Mouse (Mus musculus) c-Kit-positive CD71-positive TER-119-positive erythroid progenitor cells, embryonic 14.5 days (primary cell): ENCODE measurements around the gene Rgs3.

Source experiments
- DNase-seq: peaks from one replicate; pipeline ENCODE4 v3.0.0-alpha.2; 2013; ENCODE audit warnings: low spot score

Gene Rgs3

DNA sequence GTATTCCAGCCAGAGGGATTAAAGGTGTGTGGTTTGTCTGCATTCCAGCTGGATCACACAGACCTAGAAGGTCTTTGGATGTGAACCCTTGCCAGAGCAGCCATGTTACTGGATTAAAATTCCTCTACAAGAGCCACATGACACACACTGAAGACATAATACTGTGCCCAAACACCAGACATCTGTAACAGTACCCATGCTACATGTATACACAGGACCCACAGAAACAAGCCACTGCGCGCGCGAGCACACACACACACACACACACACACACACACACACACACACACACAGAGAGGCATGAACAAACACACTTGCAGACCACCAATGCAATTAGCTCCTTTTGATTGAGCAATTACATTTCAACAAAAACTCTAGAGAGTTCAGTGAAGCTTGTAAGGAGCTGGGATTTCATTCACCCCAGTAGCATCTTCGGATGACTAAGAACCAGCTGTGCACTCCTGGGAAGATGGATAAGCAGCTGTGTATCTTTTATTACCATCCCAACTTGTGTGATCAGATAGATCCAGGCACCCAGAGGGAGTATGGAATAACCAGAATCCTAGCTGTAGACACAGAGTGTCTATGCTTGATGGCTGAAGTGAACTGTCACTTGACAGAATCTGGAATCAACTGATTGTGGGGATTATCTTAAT lies 166.8 kb downstream of the Rgs3 start:
- no peak for DNase-seq

DNA sequence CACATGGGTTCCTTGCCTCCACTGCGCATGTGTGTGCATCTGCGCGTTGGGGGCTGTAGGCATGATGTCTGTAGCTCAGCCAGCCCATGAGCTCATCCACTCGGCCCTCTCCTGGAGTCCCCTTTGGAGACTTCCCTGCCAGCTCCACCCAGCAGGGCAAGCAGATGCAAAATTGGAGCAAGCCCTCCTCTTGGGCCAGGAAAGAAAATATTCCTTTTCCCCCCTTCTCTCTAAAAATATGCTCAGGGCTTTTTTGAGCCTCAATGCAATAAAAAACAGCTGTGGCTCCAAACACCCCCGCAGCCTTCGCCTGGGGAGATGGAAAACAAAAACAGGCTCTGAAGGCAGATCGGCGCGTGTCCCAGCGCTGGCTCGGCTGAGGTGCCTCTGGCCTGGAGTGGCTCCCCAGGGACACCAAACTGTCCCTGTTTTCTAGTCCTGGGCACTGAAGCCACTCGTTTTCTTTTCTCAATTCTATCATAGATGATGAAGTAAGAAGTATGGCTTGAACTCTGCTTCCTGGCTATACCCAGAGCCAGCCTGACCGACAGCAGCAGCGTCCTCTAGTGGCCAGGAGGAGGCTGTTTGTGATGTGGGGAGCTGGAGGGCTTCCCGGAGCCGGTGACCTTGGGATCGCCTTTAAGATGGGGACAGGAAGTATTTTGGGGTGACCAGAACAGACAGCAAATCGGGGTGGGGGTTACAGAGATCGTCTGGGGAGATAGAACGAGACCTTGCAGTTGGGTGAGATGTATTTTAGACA lies 168.1 kb downstream of the Rgs3 start:
- DNase-seq, result no peak

DNA sequence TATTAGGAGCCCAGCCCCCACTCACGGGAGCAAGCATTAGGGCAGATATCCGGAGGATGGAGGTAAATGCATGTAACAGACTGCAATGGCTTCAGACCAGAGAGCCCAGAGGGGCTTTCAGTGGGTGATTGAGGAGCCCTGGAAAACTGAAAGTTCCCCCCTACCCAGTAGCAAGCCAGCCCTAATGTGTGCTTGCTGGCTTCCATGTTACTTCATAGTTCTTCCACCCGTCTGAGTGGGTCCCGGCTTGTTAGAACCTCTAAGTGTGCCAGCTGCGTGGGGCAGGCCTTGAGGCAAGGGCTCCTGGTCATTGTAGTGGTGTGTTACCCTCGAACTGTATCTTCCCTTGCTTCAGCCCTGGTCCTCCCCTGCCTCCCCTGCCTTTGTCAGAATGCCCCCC lies 168.8 kb downstream of the Rgs3 start:
- no peak for DNase-seq

DNA sequence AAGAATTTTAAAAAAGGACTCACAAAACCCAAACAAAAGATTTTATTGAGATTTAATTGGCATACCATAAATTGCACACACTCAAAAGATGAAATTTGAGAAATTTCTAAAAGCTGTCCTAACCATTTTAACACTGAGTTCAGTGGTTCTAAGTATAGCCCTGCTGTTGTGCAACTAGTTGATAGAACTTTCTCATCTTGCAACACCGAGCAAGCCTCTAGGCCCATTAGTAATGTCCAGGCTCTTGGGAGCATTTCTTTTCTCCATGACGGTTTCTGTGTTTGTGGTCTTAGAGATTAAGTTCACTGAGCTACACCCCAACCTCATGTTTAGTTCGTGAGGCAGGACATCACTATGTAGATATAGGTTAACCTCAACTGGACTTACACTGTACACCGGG lies 169.5 kb downstream of the Rgs3 start:
- no peak for DNase-seq

DNA sequence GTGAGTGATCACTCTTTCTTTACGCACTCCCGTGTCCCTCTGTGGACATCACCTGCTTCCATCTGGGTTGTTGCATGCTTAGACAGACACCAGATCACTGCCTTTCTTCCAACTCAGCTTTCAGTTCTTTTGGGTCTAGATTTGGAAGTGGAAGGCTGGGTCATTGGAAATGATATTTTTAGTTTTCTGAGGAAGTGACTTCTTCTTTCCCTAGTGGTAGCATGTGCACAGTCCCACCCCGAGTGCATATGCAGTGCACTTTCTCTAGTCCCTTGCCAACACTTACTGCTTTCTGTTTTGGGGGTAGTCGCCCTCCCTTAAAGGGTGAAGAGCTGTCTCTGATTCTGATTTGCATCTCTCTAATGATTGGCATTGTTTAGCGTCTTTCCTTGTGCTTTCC lies 170.3 kb downstream of the Rgs3 start:
- no peak for DNase-seq

DNA sequence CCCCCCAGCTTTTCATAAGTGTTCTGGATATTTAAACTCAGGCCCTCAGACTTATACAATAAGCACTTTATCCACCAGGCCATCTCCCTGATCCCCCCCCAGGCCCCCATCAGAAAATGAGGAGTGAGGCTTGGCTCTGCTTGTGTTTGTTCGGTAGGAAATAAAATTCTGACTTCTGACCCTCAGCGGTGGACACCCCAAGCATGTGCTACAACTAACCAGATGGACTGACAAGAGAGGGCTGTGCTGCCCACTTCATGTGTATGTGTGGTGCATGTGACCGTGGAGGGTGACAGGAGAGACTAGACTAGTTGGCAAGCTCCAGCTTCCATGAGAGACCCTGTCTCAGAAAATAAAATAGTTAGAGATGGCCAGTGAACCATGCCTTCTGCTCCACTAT lies 171.2 kb downstream of the Rgs3 start:
- DNase-seq, result no peak

DNA sequence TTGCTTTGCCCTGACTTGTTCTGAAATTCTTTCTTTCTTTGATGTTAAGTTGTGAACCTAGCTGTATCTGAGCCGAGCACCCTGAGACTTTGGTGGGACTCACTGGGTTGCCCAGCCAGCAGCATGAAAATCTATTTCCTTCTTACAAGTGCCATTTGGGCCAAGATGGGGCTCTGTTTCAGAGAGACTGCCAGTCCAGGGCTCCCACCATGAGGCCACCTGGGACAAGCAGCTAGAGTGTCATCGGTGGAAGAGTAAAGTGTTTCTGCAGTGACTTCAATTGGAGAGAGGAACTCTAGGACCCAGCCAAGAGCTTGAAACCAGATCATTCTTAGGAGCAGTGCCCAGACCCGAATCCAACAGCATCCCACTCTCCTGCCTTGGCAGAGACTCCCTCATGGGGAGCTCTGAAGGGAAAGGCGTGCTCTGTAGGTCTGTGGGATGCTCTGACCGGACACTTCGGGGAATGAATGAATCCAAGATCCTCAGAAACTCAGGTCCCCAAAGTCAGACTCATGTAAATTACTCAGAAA lies 171.9 kb downstream of the Rgs3 start:
- no peak for DNase-seq

DNA sequence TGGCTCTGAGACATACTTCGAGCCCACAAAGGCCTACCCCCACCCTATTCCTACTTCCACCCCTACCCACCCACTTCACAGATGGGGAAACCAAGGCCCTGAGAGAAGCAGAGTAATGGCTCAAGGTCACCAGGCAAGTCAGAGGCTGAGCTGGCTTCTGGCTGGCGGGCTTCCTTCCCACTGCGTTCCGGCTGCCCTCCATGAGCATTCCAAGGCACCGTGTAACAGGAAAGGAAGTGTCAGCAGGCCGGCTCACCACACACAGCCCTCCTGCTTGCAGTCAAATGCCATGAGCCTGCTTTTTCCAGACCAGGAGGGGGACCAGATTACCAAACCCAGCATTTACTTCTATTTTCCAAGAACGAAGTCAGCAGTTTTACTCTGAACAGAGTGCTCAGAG lies 172.4 kb downstream of the Rgs3 start:
- no peak for DNase-seq

DNA sequence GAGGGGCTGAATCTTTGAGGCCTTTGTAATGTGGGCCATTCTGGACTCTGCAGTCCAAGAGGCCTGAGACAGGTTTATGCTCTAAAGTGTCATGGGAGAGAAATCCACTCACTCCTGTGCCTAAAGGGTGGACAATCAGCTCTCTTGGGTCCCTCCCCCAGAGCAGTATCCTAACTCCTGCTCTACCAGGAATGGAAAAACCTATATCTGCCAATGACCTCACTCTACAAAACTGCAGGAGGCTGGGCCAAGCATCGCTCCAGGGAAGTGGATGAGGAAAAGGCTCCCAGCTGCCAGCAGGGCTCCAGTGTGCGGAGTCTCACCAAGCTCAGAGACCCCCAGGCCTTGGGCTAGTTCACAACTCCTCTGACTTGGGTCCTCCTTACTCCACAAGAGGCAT lies 173.2 kb downstream of the Rgs3 start:
- no peak for DNase-seq

DNA sequence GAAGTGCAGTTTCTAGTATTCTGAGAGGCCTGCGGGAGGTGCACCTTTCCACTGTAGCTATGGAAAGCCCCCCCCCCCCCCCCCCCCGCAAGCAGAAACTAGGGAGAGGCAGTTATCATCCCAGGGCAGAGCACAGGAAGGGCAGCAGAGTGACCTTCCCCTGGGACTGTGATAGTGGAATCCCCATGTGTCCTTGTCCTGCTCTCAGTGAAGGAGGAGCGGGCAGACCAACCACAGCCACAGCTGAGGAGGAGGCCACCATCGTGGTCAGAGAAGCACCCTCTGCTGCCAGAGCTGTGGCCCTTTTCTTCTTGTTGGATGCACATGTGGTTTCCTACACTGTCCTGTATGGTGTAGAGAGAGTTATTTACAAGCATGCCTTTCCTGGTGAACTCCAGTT lies 174.3 kb downstream of the Rgs3 start:
- DNase-seq, result no peak

DNA sequence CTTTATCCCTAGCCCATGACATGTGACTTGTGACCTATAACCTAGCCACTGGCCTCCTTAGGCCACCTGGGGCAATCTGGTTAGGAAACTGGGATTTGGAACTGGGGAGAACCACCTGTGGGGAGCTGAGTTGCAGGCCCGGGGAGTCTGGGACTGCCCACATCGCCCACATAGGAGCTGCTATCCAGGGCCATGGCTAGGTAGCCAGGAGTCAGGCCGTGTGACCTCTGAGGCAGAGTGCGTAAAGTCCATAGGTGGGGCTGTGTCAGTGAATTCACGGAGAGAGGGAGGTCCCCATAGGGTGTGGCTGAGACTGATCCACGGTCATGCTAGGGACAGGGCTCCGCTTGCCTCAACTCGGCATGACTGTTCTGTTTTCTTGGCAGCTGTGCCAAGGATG lies 175.6 kb downstream of the Rgs3 start:
- DNase-seq, result no peak

DNA sequence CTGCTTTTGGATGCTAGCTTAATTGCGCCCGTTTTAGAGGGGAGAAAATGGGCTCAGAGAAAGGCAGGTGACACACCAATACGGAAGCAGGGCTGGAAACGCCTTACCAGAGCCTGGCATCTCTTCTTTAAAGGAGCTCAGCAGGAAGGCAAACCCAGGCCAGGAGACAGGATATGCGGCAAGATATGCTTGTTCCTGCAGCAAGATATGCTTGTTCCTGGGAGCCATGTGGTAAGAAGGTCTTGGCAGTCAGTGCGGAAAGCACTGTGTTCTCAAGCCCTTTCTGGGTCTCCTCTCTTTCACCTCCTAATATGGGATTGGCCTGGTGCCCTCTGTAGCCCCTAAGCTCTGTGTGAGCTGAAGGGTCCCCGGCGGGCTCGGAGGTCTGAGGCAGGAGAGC lies 176.2 kb downstream of the Rgs3 start:
- DNase-seq, result no peak

DNA sequence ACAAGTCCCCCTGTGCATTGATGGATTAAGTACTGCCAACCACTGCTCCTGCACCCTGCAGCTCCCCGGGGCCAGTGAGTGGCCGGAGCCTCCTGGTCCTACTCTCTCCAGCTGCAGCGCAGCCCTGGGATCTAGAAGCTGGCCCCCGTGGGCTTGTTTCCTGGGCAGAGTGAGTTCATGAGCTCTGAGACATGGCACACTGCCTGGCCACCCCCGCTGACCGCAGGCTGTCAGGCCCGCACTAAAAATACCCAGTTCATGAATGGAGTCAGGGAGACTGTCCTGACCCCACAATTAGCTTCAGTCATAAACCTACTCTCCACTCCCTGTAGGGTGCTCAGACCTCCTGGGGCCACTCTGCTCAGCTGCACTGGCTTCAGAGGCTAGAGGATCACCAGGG lies 176.8 kb downstream of the Rgs3 start:
- no peak for DNase-seq

DNA sequence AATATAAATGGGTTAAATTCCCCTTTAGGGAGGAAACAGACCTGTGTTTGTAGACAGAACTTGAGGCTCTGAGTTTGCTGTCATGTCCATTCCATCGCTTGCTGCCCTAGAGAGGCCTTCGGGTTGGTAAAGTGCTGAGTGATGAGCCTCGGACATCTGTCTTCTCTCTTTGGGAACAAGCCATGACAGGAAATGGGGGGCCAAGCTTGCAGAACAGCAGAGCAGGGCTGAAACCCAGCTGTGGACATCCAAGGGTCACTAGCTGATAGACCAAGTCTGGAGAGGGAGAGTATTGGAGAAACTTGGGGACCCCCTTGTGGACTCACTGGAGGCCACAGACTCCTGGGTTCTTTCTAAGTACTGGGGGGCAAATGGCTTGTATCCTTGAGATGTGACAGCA lies 177.3 kb downstream of the Rgs3 start:
- DNase-seq, result no peak

DNA sequence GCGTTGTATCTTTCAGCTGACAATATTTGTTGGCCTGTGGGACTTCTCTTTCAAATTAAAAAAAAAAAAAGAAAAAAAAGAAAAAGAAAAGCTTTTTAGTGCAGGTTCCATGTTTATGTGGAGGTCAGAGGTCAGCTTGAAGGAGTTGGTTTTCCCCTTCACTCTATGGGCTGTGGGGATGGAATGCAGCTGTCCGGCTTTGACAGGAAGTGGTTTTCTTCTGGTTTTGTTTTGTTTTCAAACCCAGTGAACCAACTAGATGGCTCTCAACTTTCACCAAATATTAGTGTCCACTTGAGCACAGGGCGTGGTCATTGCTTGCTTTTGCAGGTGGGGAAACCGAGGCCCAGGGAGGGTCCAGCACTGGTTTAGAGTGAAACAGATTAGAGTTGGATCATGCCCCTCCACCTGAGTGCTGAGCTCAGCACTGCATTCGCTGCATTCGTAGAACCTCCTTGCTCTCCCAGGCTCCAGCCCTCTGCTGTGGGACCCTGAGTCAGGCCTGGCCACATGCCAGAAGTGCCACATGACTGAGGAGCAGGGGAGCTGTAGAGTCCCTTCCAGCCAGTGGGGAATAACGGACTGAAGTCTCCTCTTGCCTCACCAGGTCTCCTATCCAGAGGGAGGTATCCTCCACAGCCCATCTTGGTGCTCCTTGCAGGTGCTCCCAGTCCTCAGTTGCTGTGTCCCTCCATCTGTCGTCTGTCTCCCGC lies 178.5 kb downstream of the Rgs3 start:
- DNase-seq, result no peak

DNA sequence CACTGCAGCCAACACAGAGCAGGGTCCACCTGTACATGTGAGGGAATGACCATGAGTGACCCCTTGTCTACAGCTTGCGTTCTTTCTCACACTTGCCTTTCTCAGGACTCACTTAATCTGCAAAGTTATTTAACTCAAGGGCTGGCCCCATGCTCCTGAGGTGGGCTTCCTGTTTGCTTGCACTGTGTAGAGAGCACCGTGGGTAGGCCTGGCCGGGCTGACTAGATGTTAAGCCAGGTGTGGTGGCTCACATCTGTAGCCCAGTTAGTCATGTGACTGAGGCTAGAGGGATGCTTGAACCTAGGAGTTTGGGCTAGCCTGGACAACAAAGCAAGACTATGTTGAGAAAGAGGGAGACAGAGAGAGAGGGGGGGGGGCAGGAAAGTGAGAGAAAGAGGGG lies 179.3 kb downstream of the Rgs3 start:
- DNase-seq, result no peak

DNA sequence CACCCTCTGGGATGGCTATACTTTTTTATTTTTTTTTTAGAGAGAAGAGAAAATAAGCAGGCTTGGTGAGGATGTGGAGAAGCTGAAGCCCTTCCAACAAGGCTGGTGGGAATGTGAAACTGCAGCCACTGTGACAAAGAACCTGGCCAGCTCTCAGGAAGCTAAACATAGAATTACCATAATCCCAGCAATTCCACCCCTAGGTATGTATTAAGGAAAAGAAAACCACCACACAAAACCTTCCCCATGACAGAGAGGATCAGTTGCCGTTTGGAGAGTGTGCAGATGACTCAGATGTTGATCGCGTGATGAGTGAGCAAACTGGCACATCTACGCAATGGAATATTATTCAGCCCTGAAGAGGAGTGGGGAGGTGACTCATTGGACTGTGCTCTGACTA lies 179.9 kb downstream of the Rgs3 start:
- no peak for DNase-seq

DNA sequence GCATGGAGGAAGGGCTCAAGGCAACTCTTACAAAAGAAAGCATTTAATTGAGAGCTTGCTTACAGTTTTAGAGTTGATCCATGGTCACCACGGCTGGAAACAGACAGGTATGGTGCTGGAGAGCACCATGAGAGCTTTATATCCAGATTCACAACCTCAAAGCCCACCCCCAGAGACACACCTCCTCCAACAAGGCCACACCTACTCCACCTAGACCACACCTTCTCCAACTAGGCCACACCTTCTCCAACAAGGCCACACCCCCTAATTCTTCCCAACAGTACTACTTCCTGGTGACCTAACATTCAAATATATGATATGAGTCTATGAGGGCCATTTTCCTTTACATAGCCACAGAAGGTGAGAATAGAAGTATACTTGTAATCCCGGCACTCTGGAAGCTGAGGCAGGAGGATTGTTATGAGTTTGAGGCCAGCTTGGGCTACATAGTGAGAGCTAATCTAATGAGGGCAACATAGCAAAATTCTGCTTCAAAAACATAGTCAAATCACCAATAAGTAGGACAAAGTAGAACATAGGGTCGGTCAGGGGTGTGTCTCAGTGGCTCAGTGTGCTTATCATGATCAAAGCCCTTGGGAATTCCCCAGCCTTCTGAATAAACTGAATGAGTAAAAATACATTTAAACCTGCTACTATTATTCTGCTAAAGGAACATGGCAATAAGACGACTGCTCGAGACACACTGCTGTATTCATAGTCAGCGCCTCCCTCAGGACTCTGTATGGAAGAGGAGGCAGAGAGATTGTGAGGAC lies 180.8 kb downstream of the Rgs3 start:
- no peak for DNase-seq

DNA sequence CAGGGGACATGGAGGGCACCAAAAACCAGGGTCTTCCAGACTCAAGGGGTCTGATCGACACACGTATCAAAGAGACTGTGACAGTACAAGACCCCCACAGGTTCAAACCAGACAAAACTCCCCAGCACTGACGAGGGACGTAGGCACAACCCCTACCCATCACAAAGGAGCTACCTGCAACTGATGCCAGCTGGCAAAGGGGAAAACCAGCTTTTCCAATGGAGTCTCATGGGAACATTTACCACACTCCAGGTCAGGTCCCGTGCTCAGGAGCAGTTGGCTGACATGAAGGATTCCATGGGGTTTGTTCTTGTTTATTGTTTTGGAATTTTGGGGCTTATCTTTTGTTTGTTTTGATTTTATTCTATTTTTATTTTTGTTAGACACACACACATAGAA lies 181.4 kb downstream of the Rgs3 start:
- DNase-seq, result no peak

DNA sequence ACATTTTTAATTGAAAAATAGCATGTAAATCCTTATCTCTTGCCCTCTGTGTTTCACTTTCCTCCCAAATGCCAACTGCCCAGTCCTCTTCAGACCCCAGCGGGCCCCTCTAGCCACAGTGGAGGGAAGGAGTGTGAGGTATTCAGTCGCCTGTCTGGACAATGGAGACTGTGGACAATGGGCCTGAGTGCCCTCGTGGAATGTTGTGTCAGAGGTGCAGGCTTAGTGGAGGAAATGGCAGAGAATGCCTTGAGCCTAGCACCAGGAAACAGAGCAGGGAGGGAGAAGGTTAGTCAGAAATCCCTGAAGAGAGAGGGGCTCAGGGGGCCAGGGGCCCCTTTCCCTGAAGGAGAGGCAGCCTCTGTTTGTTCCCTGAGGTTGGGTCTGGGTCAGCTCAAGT lies 182.0 kb downstream of the Rgs3 start:
- no peak for DNase-seq

DNA sequence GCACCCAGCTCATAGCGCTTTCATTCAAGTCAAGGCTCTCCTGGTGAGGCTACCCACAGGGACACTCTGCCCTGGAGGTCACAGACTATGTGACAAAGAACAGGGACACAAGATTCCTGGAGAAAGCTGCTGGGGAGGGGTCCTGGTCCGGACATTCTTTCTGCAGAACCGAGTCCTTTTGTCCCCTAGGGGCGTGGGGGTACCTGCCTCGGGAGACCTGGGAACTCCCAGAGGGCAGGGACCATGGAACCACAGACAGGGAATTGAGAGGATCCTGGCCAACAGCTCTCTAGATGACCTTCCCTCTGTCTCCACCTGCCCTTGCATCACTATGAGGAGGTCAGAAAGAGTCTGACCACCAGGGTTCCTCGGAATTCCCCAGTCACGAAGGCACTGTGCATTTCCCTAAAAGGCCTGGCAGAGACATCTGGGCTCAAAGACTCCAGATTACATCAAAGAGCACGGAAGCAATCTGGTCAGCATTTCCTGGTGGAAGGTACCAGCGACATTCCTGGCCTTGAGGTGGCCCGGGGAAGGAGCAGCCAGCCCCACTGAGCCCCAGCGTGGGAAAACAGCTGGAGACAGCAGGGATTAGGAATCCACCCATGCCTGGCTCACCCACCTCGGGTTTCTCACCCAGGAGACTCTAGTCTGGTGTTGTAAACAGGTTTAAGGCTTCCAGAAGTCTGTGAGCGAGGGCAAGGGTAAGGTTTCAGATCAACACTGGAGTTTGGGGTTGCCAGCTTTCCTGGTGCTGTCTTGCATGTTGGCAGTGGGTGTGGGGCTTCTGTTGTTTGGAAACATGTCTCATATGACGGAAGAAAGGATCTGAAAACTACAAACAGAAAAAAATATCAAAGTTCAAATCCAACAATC lies 183.5 kb downstream of the Rgs3 start:
- no peak for DNase-seq
